Mouse (Mus musculus) erythroblast, adult 5-6 weeks (primary cell): Measurements from ENCODE around the gene Susd1. TPM values are rescaled to one million over a fixed set of nuclear protein-coding genes. Genes with fewer than 3 reads are reported as not detected.

ENCODE experiments used
- ATAC-seq: replicated peaks from 2 replicates; pipeline ENCODE4 v1.8.0; 2016; ENCODE audit warnings: moderate number of reproducible peaks, mild to moderate bottlenecking, moderate TSS enrichment, inconsistent platforms; ENCODE audit not compliant: poor library complexity, low FRiP score, severe bottlenecking
- total RNA-seq, 2 experiments: library from RNA; stranded (forward) in 1 of 2; stranded (reverse) in 1 of 2; fragments of 150-400 nt in 1 of 2; fragments of 200-764, 138-1000 nt in 1 of 2; gene quantifications; 2 replicates each; pipeline versions ENCODE4 v1.2.3 to v1.2.4; 2015 to 2017; ENCODE audit warnings: low replicate concordance in 2 of 2

The Susd1 gene
- total RNA-seq, 2 experiments from 2014 or later, result 19.4 to 23.5 TPM

DNA sequence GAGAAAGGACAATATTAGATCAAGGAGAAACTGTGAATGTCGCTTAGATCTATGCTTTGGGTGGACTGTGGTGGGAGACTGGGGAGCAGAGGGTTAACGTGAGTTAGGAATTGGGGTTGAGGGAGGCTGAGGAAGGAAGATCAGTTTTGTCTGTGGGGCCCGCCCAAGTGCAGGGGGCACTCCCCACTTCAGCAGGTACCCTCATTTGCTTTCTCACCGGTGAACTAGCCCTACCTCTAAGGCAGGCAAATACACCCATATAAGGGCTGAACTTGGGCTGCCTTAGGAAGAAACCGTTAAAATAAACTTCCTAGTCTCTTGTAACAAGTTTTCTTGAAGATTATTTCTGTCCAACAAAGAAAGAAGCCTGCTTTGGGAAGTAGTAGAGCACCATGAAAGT, 608 bp upstream of the Susd1 start:
- no peak for ATAC-seq

DNA sequence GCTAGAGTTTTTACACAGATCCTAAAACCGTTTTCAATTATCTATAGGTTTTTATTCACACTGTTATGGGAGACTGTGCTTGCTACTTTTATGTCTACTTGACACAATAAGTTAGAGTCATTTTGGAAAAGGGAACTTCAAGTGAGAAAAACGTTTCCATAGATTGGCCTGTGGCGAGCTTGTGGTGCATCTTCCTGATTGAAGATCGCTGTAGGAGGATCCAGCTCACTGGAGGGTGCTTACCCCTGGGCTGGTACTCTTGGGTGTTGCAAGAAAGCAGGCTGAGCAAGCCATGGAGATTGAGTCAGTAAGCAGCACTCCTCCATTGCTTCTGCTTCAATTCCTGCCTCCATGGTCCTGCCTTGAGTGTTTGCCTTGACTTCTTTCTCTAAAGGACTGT, 2.5 kb downstream of the Susd1 start:
- ATAC-seq, result no peak

DNA sequence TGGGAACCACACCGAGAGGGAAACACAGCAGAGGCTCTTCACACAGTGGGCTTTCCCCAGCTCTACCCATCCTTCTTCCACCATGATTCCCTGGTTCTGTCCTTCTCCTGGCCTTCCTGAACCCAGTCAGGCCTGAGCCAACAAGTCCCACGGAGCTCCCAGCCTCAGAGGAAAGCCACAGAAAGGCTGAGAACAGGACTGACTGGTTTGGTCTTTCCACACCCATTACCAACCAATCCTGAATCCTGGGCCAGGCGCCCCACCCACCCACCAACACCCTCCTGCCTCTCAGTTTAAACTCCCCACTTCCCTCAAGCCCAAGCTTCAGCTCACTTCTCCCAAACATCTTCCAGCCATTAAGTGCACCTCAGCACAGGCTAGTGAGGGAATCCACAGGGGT, 4.4 kb downstream of the Susd1 start:
- ATAC-seq, result no peak

DNA sequence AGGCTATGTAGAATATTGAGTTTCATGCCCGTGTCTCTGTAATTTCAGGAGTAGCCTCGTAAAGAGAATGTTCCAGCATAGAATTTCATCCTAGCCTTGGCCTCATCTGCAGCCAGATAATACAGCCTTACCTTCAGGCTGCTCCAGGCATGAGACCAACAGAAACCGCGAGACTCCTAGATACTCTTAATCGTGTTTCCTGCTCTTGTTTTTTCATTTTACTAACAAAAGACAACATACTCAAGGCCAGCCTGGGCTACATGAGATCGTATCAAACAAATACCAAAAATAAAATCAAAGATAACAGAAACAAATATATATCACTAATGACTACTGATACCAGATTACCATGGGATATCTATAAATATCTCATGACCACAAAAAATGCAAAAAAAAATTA, 9.3 kb downstream of the Susd1 start:
- ATAC-seq, result no peak

DNA sequence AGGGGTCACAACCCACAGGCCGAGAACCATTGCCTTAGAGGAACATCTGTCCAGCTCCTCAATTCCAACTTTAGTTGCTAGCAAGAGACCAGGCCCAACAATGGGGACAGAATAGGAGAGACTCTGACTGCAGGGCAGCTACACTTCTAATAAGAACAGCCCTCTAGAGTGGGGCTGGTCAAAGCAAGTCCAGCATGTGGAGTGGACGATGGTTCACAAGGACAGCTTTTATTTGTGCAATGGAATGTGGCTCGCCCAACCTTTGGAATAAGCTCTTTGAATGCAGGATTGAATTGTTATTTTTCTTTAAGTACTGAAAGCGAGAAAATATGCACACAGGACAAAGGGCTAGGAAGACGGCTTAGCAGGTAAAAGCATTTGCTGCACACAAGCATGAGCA, 12.0 kb downstream of the Susd1 start:
- no peak for ATAC-seq

DNA sequence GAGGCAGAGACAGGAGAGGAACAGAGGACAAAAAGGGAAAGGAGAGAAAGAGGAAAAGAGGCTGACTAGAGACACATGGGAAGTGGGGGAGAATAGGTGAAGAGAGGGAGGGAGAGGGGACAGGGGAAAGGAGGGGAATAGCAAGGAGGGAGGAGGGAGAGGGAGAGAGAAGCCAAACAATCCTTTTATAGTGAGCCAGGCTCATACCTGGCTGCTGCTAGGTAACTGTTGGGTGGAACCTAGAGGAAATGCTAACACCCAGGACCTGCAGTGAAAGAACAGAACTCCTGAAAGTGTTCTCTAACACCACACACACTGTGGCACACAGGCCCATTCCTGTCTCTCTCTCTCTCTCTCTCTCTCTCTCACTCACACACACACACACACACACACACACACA, 15.6 kb downstream of the Susd1 start:
- no peak for ATAC-seq

DNA sequence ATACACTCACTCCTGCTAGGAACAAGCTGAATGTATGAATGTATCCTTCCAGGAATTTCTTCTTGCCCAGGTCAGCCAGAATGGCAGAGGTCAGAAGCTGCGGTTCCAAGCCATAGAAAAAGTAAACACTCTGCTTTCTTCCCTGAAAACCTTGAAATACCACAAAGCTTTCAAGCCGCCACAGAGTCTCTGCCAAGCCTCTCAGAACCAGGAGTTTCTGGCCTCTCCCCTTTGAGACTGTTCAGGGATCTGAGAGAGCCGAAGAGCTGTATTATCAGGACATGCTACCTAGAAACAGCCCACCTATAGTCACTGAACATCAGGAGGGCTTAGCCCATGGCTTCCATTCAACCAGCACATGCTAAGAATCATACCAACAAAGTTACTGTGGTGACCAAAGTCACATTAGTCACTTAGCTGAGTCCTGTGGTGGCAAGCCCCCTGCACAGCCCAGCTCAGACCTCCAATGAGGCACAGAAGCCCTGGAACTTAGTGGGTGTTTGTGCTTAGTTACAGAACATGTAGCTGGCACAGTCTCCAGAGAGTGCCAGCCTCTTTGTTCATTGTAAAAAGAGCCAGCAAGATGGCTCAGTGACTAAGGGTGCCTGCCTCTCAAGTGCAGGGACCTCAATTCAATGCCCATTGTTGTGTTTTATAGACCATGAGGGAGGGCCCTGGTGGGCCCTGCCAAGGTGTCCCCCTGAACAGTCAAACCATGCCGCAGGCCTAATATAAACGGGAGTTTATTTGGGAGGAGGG, 16.2 kb downstream of the Susd1 start:
- ATAC-seq, result no peak

DNA sequence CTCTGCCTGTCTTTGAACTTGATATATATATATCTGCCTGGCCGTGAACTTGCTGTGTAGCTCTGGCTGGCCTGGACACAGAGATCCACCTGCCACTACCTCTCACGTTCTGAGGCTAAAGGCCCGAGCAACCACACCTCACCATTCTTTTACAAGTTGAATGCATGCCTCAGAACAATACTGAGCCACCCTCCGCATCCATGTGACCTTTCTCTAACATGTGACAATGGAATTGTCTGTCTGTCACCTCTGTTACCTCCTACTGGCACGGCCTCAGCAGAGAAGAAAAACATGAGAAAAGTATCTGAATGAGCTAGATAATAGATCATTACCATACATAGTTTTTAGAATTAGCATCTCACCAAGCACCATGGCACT, 17.1 kb downstream of the Susd1 start:
- no peak for ATAC-seq

DNA sequence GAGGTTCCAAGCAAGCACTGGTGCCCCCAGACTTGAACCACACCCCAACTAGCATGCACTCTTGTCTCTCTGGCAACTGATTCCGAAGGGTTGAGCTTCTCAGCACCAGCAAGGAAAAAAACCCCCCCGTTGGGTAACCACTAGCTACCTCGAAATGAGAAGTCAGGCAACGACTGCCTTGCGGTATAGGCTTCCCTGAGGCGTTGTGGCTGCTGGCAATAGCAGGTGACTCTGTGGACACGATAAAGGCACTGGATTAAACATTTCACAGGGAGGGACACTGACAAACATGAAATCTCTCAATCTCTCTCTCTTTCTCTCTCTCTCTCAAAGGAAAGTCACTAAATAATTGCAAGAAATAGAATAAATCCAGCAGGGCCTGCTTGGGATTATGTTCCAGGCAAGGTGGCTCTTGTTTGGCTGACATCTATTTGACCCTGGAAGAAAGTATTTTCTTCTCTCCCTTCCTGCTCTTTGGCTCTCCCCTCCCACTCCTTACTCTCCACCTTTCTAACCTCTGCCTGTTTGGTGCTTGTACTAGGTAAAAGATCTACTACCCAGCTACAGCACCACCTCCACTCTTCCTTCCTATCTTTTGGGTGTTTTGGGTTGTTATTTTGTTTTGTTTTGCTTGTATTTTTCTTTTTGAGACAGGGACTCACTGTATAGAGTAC, 17.6 kb downstream of the Susd1 start:
- 0 out of 2 replicates have a peak, but pooled peaks have one; percentile 11 for ATAC-seq

DNA sequence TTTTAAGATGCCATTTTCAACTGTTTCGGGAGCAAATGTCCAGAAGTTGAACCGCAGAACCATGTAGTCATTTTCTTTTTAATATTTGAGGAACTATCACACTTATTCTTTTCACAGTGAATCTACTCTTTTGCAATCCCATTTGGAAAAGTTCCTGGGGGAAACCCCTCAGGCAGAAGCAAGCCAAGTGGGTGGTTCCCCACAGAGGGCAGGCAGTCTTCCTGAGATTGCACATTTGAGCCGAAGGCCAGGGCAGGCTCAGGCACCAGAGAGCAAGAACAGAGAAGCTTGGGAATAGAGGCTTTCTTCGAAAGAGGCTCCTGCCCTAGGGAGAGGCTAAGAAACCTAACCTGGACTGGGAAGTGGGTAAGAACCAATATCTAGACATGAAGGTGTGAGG, 19.2 kb downstream of the Susd1 start:
- no peak for ATAC-seq

DNA sequence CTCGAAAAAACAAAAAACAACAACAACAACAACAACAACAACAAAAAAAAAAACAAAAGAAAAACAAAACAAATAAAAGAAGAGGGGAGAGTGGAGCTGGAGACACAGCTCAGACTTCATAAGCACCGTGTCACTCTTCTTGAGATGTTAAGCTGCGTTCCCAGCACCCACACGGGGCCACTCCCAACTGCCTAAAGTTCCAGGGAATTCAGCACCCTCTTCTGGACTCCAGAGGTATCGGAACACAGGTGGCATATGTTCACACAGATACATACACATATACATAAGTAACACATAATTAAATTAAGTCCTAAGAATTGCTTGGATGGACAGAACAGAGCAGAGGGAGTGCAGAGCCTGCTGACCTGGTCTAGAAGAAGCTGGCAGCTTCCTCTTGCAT, 25.0 kb downstream of the Susd1 start:
- ATAC-seq, result no peak

DNA sequence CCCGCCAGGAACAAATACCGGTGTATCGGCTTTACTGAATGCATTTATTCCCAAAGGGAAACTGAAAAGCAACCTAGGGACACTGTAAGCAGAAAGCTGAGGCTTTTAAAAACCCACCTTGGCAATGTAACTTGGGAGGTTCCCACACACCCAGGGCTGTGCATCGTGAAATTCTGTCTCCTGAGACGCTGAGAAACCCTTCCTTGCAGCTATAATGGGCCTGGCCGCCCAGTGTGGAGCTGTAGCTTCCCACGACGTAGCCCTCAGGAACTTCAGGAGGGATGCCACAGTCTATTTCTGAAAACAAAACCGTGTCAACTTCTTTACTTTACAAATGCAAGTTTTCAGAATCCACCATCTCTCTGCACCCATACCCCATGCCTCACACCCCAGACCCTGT, 27.3 kb downstream of the Susd1 start:
- ATAC-seq, result no peak

DNA sequence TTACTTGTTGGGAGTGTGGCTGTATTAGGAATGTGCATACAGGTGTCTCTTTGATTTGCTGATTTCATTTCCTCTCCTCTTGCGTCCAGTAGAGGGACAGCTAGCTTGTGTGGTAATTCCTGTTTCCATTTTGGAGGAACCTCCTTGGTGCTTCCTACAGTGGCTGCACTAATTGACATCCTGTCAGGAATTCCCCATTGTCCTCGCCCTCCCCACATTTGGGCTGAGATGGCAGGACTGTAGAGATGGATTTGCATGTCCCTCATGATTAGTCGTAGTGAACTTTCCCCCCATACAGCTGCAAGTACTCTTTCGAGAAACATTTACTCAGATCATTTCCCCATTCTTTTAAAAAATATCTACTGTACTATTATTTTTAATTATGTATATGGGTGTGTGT, 30.7 kb downstream of the Susd1 start:
- ATAC-seq, result no peak

DNA sequence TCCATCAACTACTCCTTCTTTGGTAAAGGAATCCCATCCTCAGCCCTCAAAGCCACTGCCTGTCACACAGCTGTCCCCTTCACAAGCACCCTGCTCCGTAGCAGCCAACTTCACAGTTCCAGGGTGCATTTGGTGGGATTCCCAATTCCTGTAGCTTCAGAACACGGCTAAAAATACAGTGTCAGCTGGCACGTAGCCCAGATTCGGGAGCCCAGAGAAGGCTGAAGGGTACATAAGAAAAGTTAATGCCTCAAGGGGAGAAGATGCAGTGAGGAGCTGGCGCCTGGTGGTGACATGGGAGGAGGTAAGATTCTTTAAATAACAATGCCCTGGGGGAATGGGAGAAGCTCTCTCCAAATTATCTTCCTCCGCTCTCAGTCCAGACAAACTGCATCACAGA, 34.1 kb downstream of the Susd1 start:
- ATAC-seq, result no peak

DNA sequence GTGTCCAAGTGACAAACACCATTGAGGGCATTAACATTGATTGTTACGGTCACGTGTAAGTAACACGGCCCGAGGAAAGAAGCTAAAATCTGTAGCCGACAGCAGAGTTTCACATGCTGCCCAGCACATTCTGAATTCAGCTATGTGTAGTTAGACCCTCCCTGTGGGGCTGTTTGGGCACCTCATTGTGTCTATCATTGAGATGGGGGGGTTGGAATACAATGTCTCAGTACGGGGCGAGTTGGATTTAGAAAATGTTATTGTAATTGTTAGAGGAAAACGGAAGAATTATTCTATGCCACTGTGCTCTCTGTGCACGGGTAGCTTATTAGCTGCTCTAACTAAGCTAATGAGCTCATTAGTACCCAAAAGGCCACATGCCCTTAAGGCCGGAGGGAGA, 37.5 kb downstream of the Susd1 start:
- ATAC-seq, result no peak

DNA sequence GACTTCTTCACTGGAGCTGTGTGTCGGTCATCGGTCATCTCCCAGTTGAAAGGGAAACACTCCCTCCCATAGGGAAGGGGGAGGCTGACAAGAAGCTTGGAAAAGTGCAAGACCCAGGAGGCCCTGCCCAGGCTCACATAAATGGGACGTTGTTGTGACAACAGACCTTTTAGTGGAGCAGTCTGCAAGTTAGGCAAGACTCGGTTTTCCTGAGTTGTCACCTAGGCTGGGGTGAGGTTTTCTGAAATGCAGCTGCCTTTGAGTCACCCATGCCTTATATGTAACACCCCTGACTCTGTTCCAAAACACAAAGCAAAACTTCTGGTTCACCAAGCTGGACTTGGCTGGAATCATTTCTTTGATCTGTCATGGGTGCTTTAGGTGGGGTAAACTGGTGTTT, 39.1 kb downstream of the Susd1 start:
- ATAC-seq, result no peak

DNA sequence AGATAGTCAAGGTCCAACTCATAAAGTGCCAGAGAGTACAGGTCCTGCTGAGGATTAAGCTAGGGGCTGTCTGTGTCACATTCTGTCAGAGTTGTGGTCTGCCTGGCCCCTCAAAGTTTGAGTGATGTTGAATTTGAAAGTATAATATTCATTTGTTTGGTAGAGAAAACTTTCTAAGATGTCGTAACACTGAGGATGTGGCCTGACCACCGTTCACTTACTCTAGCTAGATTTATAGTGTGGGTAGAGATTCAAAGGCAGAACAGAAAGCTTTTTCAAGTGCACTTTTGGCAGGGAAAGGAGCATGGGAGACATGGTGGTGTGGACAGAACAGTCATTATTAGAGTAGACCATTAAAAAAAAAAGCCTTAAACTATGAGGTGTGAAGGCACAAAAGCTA, 42.9 kb downstream of the Susd1 start:
- no peak for ATAC-seq

DNA sequence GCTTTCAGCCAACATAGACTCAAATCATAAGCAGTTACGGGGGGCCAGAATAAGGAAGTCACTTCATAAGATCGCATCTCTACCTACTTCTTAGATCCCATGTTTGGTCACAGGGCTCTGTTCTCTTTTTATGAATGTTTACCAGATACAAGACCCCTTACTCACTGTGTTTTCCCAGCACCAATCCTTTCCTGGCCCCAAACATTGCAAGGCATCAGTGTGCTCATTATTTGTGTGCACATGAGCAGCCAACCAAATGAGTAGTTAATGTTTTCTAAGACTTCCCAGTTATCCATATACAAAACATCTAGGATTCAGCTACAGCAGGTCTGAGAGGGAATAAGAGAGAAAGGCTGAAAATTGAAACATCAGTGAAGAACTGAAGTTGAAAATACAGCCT, 44.3 kb downstream of the Susd1 start:
- no peak for ATAC-seq

DNA sequence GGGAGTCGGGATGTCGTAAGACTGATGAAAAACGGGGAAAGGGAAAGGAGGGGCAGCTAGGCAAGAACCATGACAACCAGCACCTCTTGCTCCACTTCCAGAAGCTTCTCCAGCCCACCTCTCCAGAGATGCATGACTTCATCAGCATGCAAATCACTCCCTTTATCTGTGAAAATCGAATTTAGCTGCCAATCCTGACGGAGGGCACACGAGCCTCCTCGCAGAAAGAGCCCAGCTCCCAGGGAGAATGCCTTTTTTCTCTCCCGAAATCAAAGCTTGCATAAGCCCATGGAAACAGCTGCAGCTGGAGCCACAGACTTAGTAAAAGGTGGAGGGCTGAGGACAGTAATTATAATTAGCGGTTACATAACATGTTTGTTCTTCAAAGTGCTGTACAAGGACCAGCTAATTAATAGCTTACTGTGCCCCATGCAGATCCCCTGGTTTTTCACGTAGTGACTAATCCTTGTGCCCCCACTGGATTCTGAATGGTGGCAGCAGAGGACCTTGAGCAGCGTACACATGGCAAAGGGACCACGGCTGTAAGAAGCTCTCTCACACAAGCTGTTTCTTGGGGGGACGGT, 49.9 kb downstream of the Susd1 start:
- no peak for ATAC-seq

DNA sequence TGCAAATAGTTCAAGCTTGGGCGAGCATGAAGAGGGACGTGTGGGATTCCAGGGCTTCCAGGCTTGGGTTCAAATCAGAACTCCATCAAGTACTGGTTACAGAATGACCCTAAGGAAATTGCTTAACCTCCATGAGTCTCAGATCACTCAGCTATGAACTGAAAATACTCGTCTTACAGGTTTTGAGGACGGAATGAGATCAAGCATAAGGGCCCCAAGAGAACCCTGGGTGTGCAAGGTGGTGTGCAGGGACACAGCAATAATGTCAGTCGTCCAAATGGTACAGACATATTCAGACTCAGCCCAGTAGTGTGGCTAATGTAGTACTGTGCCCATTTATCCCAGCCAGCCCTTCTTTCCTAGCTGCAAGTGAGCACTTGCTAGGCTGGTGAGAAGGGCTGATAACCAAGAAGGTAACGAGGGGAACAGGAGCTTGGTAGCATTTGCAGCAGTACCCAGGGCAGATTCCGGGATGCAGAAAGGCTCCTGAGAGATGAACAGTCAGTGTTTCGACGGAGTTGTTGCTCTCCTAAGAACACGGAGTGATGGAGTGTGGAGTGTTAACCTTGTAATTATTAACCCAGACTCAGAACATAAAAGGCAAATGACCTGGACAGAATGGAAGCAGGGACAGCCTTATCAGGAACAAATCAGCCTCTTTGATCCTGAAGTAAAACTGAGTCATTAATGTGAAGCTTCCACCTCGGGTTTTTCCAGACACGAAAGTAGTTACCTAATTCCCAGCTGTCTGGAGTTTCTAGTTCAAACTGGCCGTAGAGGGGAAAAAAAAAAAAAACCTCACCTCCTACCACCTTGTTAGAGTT, 50.8 kb downstream of the Susd1 start:
- ATAC-seq, result no peak
